Mouse (Mus musculus) lung, postnatal 0 days (tissue): ENCODE measurements around the gene Xpo5.

Source experiments
- CTCF ChIP-seq: IDR thresholded peaks from 2 replicates; pipeline ENCODE4 v1.5.1; 2016; ENCODE audit warnings: antibody characterized with exemption, mild to moderate bottlenecking
- EP300 ChIP-seq: IDR thresholded peaks from 2 replicates; pipeline ENCODE4 v1.6.1; 2016; ENCODE audit warnings: antibody characterized with exemption, mild to moderate bottlenecking, control low read depth

DNA sequence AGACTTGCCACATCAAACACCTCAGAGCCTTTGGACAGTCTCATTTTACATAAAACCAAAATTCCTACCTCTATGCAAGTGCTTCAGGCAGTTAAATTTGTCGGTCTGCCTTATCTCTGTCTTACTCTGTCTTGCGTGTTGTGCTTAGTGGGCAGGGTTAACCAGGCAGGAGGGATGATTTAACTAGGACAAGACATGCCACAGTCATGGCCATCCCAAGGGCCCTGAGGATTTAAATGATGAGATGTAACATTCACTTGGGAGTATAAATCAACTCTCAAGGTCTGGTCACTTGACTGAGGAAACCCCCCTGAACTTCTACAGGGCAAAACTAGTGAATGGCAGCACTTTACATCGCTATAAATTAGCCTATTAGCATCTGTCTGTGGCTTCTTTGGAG, 19.0 kb downstream of the Xpo5 start:
- TF ChIP-seq CTCF (no peak), EP300 (no peak)
